Mouse (Mus musculus) testis, postnatal 10 days (tissue): ENCODE measurements around the gene Cd247.

Source experiments
- DNase-seq: peaks from one replicate; pipeline ENCODE4 v3.0.0; 2021; ENCODE audit warnings: low spot score

Gene Cd247

DNA sequence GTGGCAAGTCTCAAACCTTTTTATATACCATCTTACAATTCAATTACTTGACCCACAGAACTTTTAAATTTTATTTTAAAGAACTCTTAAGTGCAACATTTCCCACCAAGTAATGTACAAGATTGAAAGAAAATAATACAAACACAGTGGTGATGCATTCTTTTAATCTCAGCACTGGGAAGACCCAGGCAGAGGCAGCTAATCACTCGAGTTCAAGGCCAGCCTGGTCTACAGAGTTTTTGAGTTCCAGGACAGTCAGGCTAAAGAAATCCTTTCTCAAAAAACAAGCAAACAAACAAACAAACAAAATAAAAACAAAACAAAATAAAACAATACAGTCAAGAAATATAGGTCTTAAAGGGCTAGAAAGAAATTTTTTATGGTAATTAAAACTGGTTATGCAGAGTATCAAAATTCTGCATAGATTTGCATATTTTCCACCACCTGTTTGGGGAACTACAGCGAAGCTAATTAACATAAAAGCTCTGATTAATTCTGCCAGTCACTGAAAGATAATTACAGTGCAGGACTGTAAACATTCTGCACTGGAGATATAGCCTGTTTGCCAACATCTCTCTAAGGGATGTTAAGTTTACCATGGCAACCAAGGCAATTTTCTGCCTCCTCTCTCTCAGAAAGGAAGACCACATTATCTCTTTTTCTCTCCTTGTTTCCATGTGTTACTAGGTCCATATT, 125.4 kb downstream of the Cd247 start:
- DNase-seq: no peak

- no peak for DNase-seq
Measured at GRCm38 (mm10) chr1:165914416-165914801, 125.9 kb downstream of the Cd247 start.

GRCm38 (mm10) chr1:165921026-165921425, 132.5 kb downstream of the Cd247 start:
- no peak for DNase-seq

GRCm38 (mm10) chr1:165922488-165922887, 134.0 kb downstream of the Cd247 start:
- no peak for DNase-seq

- DNase-seq: no peak
Measured at GRCm38 (mm10) chr1:165925207-165925606, 136.7 kb downstream of the Cd247 start.
